Mouse (Mus musculus): ENCODE measurements around the gene Rpl9-ps1. TPM values are rescaled to one million over a fixed set of nuclear protein-coding genes. Genes with fewer than 3 reads are reported as not detected.

Rpl9-ps1 gene
- polyA plus RNA-seq (2012; rRNA removed), result not detected in 2 replicates

DNA sequence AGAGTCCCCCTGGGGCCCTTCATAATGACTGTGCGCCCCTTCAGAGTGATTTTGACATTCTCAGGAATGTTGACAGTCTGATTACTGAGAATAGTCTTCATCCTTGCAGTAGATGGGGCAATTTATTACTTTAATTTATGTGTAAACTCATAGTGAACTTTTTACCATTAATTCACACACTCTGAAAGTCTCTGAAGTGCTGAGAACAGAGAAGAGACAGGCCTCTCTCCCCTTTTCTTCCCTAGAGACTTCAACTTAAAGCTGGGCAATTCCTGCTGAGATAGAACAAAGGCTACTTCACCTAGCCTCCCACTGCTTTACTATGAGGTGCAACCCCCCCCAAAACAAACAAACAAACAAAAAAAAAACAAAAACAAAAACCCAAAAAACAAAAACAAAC lies at the start of gene Rpl9-ps1:
Rpl9-ps1 (minus strand) TSS at position 101 of the 400 bp plus-strand sequence.

DNA sequence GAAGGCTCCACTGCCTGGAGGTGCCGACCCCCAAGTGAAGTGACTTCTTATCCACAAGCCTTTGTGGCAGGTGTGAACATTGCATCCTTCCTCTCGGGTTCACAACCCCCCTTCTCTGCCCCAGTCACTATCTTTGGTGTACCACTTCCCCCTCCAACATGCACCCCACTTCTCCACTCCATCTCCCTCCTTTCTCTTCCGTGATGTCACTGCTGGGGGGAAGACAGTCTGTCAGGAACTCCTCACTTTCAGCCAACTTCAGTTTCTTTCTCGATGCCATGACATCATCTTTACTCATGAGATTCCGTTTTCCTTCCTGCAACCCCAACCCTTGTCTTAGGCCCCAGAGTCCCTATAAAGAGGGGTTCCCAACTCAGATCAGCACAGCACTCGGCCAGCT lies 16.8 kb upstream of the Rpl9-ps1 start, which contains the start of gene Ccl4:
Ccl4 (plus strand) TSS at position 381 of the 400 bp plus-strand sequence.

GRCm38 (mm10) chr11:83649305-83649841 lies 4.0 kb upstream of the Rpl9-ps1 start, which contains the start of gene Ccl3:
Gene Ccl3, minus strand, starts transcription at chr11:83649355.

Other genes with a start within 250 kb of the Rpl9-ps1 start
- 13.3 TPM in 2 replicates for gene Rasl10b, start 236.5 kb downstream of the Rpl9-ps1 start, polyA plus RNA-seq (2012; rRNA removed)
- 0.02 and 0.12 TPM in 2 replicates for gene Gas2l2, start 216.2 kb downstream of the Rpl9-ps1 start, polyA plus RNA-seq (2012; rRNA removed)
- 0.48 and 0.51 TPM in 2 replicates for gene 1700020L24Rik, start 207.9 kb downstream of the Rpl9-ps1 start, polyA plus RNA-seq (2012; rRNA removed)
- gene Mmp28, start 182.6 kb downstream of the Rpl9-ps1 start, polyA plus RNA-seq (2012; rRNA removed), result 3.6 and 4.1 TPM in 2 replicates
- gene Taf15, start 172.5 kb downstream of the Rpl9-ps1 start, polyA plus RNA-seq (2012; rRNA removed), result 163 and 320 TPM in 2 replicates
- gene Heatr9, start 123.4 kb downstream of the Rpl9-ps1 start, polyA plus RNA-seq (2012; rRNA removed), result not detected in 2 replicates
- gene Ccl5, start 115.1 kb downstream of the Rpl9-ps1 start, polyA plus RNA-seq (2012; rRNA removed), result not detected in 2 replicates
- gene Ccl9, start 67.0 kb downstream of the Rpl9-ps1 start, polyA plus RNA-seq (2012; rRNA removed), result 1.2 and 1.3 TPM in 2 replicates
- gene Ccl6, start 52.5 kb downstream of the Rpl9-ps1 start, polyA plus RNA-seq (2012; rRNA removed), result 0.65 and 1.3 TPM in 2 replicates
- gene Ccl3, start 3.7 kb upstream of the Rpl9-ps1 start, polyA plus RNA-seq (2012; rRNA removed), result 0.85 and 0.98 TPM in 2 replicates
- gene Ccl4, start 17.0 kb upstream of the Rpl9-ps1 start, polyA plus RNA-seq (2012; rRNA removed), result 0.13 and 0.21 TPM in 2 replicates
- 0.34 and 0.48 TPM in 2 replicates for gene Wfdc17, start 58.4 kb upstream of the Rpl9-ps1 start, polyA plus RNA-seq (2012; rRNA removed)
- gene Wfdc18, start 63.4 kb upstream of the Rpl9-ps1 start, polyA plus RNA-seq (2012; rRNA removed), result not detected in 2 replicates
- gene Wfdc21, start 101.3 kb upstream of the Rpl9-ps1 start, polyA plus RNA-seq (2012; rRNA removed), result 0.20 and 0.46 TPM in 2 replicates
- gene Heatr6, start 108.1 kb upstream of the Rpl9-ps1 start, polyA plus RNA-seq (2012; rRNA removed), result 24.1 and 25.3 TPM in 2 replicates
- gene Hnf1b, start 204.4 kb upstream of the Rpl9-ps1 start, polyA plus RNA-seq (2012; rRNA removed), result 0.07 and 0.37 TPM in 2 replicates

Measured in central nervous system, embryonic 11.5 days (tissue).